Mouse (Mus musculus): ENCODE results near the gene Hexdc. TPM values are rescaled to one million over a fixed set of nuclear protein-coding genes. Genes with fewer than 3 reads are reported as not detected.
A peak's percentile ranks its signal among the peaks of the same experiment; 100 is the strongest.

The Hexdc gene
- total RNA-seq, 2 experiments from 2014 or later = 21.9 to 22.5 TPM

DNA sequence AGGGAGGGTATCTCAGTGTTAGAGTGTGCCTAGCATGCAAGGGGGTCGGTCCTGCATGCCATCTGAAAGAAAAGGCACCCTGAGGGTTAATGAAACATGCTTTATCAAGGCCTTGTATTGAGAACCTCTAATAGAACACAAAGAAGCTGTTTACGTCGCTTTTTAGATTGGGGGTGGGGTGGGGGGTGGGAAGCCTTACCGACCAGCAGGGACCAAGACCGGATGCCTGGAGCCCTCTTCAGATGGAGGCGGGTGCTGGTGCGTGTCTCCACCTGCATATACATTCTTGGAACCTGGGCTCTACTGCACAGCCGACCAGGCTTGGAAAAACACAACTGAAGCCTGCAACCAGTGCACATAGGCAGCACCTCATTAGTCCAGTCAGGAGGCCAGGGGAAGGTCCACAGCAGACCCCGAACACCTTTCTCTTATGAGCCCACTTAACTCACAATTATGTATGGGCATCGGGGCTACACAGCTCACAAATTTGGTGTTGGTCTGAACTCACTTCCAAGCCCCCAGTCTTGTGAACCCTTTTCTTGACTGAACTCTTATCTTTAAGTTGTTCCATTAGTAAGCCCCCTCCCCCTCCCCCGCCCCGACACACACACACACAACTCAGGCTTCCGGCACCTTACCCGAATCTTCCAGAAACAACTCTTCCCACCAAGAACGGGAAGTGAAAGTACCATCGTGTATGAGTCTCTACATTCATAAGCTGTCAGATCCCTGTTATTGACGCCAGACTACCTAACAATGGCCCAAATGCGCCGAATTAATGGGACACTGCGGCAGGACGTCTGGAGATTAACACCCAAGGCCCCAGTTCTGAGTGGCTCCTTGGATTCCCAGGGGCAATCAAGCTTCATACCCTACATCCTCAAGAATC is 24.1 kb downstream of the Hexdc start:
- DNase-seq (ENCODE audit: low spot score in 2 of 2) = no peak

DNA sequence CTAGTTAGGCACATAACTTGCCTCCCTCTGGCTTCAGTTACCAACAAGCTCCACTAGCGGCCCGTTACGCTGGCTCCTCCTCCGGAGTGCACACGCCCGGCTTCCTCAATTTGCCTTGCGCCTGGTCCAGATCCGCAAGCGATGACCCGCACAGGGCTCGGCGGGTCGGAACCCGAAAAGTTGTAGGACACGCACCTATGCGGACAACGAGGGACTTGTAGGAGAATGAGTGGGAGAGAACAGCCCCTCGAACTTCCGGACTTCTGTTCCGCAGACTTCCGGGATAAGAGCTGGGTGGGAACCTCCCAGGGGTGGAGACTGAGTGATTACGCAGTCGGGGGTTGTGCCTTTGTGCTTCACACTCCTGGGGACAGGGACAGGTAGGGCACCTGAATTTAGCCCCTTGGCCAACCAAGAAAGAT is 24.8 kb downstream of the Hexdc start, which contains the start of gene Cybc1:
Gene Cybc1 (minus strand): TSS at position 305 of the 422 bp plus-strand sequence.
- DNase-seq (ENCODE audit: low spot score in 2 of 2) = peak; percentile 31 to 50

DNA sequence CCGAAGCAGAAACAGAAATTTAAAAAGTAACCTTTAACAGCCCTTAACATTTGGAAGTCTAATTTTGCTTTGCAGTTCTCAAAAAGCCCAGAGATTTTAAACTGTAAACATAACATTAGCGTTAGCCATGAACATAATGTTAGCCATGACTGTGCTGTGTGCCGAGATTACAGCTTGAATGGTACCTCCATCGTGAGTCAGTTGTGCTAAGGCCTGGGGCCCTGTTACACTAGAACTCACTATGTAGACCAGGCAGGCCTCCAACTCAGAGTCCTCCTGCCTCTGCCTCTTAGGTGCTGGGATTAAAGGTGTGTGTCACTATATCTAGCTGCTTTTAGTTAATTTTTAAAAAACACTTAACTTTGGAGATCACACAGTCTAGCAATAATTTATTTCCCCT is 27.0 kb downstream of the Hexdc start:
- DNase-seq (ENCODE audit: low spot score in 2 of 2) = no peak

DNA sequence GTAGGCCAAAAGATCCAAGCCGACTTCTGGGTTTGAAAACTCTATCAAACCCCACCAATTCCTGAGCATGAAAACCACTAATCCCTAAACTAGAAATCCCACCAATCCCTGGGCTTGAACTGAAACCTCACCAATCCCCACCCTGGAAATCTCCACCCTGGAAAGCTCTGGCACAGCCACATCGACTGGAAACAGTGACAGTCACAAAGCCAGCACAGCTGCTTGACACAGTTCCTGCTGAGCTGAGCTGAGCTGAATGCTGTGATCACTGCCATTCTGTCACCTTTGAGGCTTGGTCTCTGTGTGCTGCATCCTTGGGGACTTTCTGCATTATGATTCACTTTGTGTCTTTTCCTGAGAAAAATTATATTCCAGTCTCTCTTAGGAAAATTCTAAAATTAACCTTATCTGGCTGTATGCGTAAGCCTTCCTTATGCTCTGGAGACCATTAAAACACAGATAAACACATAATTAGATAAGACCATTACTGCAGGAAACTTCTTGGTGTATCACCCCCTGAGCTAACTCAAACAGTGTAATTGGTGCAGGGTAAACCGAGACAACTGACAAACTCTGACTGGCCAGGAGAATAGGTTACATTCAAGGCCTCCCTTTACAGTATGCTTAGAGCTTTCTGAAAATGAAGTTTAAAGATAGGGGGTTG is 27.5 kb downstream of the Hexdc start:
- DNase-seq (ENCODE audit: low spot score in 2 of 2) = no peak

DNA sequence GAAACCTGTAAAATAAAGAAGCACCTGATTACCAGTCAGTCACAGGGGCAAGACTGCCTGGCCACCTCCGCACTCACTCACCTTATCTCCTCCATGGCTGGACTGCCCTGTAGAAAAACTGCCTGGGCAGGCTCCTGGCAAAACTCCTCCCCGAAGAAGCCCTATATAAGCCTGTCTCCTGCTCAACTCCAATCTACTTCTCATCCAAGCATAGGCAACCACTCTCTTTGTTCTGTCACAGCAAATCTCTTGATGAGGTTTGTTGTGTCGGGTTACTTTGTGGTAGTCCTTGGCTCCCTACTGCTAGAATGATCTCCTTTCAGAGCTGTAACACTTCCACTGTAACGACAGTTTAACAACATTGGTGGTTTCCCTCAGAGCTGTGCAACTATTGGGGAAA is 28.5 kb downstream of the Hexdc start:
- no peak for DNase-seq (ENCODE audit: low spot score in 2 of 2)

DNA sequence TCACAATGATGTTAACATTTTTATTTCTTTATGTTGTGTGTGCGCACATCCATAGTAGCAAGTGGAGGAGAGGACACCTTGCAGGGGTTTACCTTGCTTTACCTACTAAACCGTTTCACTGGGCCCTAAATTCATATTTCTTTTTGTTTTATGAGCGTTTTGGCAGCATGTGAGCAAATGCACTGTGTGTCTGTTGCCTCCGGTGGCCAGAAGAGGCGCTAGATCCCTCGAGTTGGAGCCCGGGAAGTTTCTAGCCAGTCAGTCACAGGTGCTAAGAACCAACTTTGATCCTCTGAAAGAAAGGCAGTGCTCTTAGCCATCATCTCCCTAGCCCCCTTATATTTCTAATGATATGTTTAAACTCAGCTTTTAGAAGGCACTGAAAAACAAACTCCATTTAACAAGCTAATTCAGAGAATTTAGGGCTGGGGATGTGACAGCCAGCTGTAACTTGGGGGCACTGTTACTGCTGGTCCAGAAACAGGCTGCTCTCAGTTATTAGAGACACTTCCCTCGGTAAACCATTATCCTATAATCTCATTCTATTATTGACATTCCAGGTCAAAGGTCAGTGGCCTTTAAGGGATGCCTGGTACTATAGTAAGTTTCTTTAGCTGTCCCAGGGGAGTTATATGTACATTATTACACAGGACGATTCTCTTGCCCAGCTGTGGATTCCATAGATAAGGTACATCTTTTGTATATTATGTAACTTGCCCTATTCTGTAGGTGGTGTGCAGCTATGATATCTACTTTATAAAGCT is 31.4 kb downstream of the Hexdc start:
- no peak for DNase-seq (ENCODE audit: low spot score in 2 of 2)

DNA sequence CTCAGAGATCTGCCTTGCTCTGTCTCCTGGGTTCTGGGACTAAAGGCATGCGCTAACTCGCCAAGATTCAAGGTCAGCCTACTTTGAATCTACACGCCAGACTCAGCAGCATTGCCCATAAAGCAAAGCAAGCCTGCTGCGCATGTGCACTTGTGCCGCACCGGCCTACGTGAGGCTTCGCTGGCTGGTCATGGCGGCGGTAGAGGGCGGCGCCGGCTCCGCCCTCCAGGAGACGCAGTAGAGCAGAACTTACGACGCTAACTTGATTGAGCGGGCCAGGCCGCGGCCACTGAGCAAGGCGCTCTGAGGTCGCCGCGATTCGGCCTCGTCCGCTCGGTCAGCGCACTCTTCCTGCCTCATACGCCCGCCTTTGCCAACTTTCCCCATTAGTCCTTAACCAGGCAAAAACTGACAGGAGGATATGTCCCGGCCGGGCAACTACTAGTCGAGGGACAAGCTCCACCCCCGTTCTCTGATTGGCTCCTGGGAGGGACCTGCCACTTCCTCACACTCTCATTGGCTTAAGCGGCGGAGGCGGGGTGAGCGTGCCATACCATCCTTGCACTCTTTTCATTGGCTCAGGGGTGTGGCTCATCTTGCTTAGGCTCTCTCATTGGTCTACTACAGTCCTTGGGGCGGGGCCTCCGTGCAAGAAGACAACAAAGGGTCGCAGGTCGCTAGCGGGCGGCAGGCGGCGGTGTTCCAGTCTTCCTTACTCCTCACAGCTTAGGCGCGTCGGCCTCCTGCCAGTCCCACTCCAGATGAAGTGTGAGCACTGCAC is 32.5 kb downstream of the Hexdc start, which contains the start of gene Narf:
Gene Narf (plus strand): TSS at position 690 of the 781 bp plus-strand sequence.
- peak; percentile 80 to 99 for DNase-seq (ENCODE audit: low spot score in 2 of 2)

DNA sequence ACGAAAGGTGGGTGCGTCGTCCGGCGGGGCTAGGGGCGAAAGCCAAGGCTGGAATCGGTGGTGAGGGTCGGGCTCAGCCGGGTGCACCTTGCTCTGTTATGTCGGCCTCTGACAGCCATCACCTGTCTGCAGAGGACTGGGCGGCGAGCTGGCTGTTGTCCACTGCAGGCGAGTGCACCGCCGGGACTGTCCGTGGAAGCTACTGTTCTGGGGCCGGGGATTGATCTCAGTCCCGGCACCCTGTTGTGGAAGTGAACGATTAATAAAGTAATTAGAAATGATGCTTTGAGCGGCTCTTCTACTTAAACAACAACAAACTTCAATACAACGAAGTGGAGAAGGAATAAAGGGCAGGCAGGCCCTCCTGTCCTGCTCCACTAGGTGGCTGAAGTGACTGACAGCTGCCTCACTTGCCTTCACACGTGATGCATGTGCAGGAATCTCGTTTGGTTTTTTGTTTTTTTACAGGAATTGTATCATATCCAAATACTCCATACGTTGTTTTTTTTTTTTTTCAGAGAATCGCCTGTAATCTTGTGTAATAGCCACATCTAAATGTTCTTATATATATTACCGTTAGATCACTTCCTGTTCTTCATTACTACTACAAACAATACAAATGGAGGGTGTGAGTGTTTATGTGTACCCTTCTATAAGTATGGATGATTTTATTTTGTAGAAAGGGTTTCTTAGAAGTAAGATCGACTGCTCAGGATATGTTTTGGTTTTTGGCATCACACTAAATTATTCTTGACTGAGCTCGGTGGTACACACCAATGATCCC is 33.3 kb downstream of the Hexdc start:
- DNase-seq (ENCODE audit: low spot score in 2 of 2) = no peak

DNA sequence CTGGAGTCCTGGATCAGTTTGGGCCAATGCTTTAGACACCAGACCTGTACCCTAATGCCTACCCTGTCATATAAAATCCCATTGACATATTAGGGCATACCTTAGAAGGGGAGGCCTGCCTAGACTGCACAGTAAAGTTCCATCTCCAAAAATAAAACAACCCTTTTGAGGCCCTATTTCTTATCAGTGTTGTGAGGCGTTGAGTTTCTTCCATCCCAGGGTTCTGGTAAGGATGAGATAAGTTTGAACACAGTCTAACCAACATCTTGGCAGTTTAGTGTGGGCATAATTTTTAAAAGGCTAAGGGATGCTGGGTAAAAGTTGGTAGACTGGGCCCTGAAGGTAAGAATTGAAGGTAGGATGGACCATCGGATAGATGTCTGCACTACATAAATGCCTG is 35.4 kb downstream of the Hexdc start:
- DNase-seq (ENCODE audit: low spot score in 2 of 2) = no peak

DNA sequence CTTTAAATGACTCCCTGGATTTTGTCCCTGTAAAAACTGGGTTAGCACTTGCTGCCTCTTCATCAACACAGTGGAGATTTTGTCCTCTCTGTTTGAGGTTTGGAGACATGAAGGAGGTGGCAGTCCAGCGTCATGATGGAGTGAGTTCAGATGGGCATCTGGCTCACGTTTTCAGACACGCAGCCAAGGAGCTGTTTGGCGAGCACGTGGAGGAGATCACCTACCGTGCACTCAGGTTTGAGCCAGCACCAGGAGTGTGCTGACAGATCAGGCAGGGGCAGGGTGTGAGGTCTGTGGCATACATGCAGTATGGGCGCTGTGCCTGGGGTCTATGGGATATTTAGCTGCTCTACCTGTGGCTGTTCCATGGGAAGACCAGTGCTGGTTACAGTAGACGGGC is 46.0 kb downstream of the Hexdc start:
- DNase-seq (ENCODE audit: low spot score in 2 of 2) = no peak

DNA sequence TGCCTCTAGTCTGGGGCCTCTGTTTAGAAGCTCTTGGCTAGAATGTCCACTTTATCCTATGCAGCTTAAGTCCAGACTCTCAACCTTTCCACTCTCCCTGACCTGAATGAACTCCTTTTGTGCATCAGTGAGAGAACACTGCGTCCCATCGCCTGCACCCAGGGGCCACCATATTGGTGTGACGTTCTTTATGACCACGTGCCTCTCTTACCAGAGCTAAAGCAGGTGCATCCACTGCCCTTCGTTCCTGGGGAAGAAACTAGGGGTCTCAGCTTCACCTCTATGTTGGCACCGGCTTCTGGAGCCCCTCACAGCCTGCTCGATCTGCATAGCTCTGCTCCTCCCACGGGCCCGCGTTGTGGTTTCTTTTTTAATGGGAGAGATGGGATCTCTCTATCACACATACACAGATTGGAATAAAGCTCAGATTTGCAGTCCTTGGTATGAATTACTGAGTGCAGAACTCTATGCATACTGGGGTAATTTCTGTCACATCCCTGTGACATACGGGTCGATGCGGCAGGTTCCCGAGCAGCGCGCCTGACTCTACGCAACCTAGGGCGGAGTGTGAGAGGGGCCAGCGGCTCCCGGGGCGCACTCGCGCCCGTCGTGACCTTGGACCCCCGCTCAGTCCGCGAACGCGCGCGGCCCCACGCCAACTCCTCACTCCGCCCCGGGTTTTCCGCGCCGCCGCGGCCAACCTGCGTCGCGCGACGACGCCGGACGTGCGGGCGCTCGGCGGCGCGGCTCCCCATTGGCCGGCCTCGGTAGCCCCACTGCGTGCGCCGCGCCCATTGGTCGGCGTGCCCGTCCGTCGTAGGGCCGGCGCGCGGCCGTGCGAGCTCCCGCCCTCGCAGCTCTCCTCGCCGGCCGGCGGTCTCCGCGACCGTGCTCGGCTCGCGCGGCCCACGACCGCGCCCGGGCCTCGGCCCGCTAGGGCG is 55.2 kb downstream of the Hexdc start, which contains the start of gene Foxk2:
Gene Foxk2 (plus strand): TSS at position 831 of the 941 bp plus-strand sequence.
- DNase-seq (ENCODE audit: low spot score in 2 of 2) = peak; percentile 71 to 81

DNA sequence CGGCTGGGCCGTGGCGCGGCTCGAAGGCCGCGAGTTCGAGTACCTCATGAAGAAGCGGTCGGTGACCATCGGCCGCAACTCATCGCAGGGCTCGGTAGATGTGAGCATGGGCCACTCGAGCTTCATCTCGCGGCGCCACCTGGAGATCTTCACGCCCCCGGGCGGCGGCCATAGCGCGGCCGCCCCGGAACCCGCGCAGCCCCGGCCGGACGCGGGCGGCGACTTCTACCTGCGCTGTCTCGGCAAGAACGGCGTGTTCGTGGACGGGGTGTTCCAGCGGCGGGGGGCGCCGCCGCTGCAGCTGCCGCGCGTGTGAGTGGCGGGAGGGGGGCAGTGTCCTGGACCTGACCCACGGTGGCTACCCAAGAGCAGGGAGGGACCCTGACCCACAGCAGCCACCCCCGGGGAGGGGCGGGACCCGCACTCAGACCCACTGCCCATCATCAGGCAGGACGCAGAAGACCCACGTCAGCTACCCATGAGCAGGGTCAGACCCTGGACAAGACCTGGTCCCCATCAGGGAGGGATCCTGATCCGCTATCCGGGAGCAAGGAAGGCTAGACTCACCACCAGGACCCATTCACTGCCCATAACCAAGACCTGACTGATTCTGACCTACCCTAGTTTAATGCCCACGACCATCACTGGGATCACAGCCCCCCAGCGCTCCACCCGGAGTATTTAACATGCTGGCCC is 56.1 kb downstream of the Hexdc start:
- DNase-seq (ENCODE audit: low spot score in 2 of 2) = peak; percentile 10 to 15

DNA sequence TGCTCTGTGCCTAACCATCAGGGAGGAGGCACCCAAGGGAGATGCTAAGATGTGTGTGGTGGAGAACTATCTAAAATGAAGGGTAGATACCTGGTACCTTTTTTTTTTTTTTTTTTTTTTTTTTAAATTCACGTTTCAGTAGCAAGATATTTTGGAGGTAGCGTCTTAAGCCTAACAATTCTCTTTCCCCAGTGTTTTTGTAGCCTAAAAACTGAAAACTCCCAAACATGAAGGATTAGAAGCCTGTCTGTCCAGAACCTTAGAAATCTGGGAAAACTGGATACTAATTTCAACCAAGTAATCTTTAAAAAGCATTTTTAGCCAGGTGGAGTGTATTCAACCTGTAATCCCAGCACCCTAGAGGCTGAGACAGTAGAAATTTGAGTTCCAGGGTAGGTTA is 56.8 kb downstream of the Hexdc start:
- DNase-seq (ENCODE audit: low spot score in 2 of 2) = no peak

Other genes with a start within 250 kb of the Hexdc start
- gene Csnk1d, start 213.1 kb upstream of the Hexdc start, total RNA-seq (2021) = 100 to 1,000 TPM; 165 to 166 TPM
- under 1 TPM; 0.42 to 0.54 TPM for gene Cd7, start 165.0 kb upstream of the Hexdc start, total RNA-seq (2021)
- gene Sectm1b, start 140.9 kb upstream of the Hexdc start, total RNA-seq (2021) = under 1 TPM; 0.48 TPM
- under 1 TPM in 1 of 2 experiments, not detected in 1; 0.22 TPM for gene Sectm1a, start 123.2 kb upstream of the Hexdc start, total RNA-seq (2021)
- not detected for gene Tex19.2, start 85.8 kb upstream of the Hexdc start, total RNA-seq (2021)
- not detected for gene Tex19.1, start 58.3 kb upstream of the Hexdc start, total RNA-seq (2021)
- gene Uts2r, start 44.2 kb upstream of the Hexdc start, total RNA-seq (2021) = not detected
- 10 to 100 TPM; 23.6 to 26.0 TPM for gene Ogfod3, start 278 bp downstream of the Hexdc start, total RNA-seq (2021)
- gene Cybc1, start 24.9 kb downstream of the Hexdc start, total RNA-seq (2021) = 10 to 100 TPM; 27.6 to 28.3 TPM
- gene Narf, start 32.8 kb downstream of the Hexdc start, total RNA-seq (2021) = 10 to 100 TPM; 28.4 to 36.2 TPM
- gene Foxk2, start 55.6 kb downstream of the Hexdc start, total RNA-seq (2021) = 10 to 100 TPM; 32.7 to 36.7 TPM
- gene Wdr45b, start 150.0 kb downstream of the Hexdc start, total RNA-seq (2021) = 10 to 100 TPM; 65.1 to 71.0 TPM
- 1 to 10 TPM; 5.5 to 7.7 TPM for gene Rab40b, start 183.8 kb downstream of the Hexdc start, total RNA-seq (2021)
- 10 to 100 TPM; 14.8 to 16.1 TPM for gene Fn3krp, start 217.0 kb downstream of the Hexdc start, total RNA-seq (2021)
- gene Fn3k, start 230.5 kb downstream of the Hexdc start, total RNA-seq (2021) = 1 to 10 TPM; 5.3 to 5.4 TPM
- gene Tbcd, start 247.5 kb downstream of the Hexdc start, total RNA-seq (2021) = 10 to 100 TPM; 45.0 to 46.3 TPM

All from adrenal gland, postnatal 4 days (tissue).